Mouse (Mus musculus): Measurements from ENCODE around the gene Olfr1415.

GRCm38 (mm10) chr1:92458416-92458815 lies 37.5 kb downstream of the Olfr1415 start:
- no peak for TF ChIP-seq CTCF (IDR thresholded peaks at IDR 0.05; ENCODE audit: control insufficient read depth, insufficient read depth, low read length)
- TF ChIP-seq POLR2A (IDR thresholded peaks at IDR 0.05; ENCODE audit: borderline replicate concordance, control insufficient read depth, low read depth, low read length), result no peak
